Mouse (Mus musculus) thymus, adult 2 months (tissue): ENCODE results near the gene Pxt1. TPM values are rescaled to one million over a fixed set of nuclear protein-coding genes. Genes with fewer than 3 reads are reported as not detected.

Experiments used
- DNase-seq: peaks from one replicate; pipeline ENCODE4 v3.0.0; 2021
- H3K27ac ChIP-seq: fragments of 200-500 bp; 2 replicates; pipeline ENCODE4 v1.5.1; 2012; ENCODE audit warnings: low read length, control low read depth; ENCODE audit not compliant: control insufficient read depth, insufficient read depth
- H3K27me3 ChIP-seq: fragments of 200-500 bp; 2 replicates; pipeline ENCODE4 v1.6.1; 2012; ENCODE audit warnings: mild to moderate bottlenecking, low read length, moderate library complexity, mixed read lengths; ENCODE audit not compliant: control insufficient read depth, insufficient read depth
- H3K36me3 ChIP-seq: fragments of 200-500 bp; 2 replicates; pipeline ENCODE4 v1.6.1; 2012; ENCODE audit warnings: mild to moderate bottlenecking, low read length, moderate library complexity; ENCODE audit not compliant: control insufficient read depth, insufficient read depth
- H3K4me1 ChIP-seq: fragments of 200-500 bp; replicated peaks from 2 replicates; pipeline ENCODE4 v1.6.1; 2012; ENCODE audit warnings: low read length; ENCODE audit not compliant: control insufficient read depth, insufficient read depth
- H3K4me3 ChIP-seq: fragments of 200-500 bp; 2 replicates; pipeline ENCODE4 v1.5.1; 2012; ENCODE audit warnings: mild to moderate bottlenecking, low read length, control low read depth, moderate library complexity; ENCODE audit not compliant: control insufficient read depth, insufficient read depth
- CTCF ChIP-seq: fragments of 200-500 bp; IDR thresholded peaks from 2 replicates; pipeline ENCODE4 v1.5.1; 2012; ENCODE audit warnings: mild to moderate bottlenecking, control low read depth, low read length, moderate library complexity, borderline replicate concordance; ENCODE audit not compliant: control insufficient read depth, poor library complexity, insufficient read depth; ENCODE audit errors: extremely low read depth
- POLR2A ChIP-seq: fragments of 200-500 bp; IDR thresholded peaks from 2 replicates; pipeline ENCODE4 v1.6.1; 2012; ENCODE audit warnings: mild to moderate bottlenecking, low read length, control low read depth, moderate library complexity; ENCODE audit not compliant: control insufficient read depth, poor library complexity, insufficient read depth; ENCODE audit errors: extremely low read depth
- WGBS: fragments of 180-500 bp; shearing (Covaris S2); methylation state at CpG from one replicate; pipeline ENCODE4 v1.1.7; 2018; 5-methylcytosine and 5-hydroxymethylcytosine counted together
- polyA plus RNA-seq: library from polyadenylated mRNA; depleted of rRNA; stranded (reverse); fragments of >200 nt; gene quantifications from 2 replicates; pipeline ENCODE4 v1.2.3, GENCODE M21; 2012

Gene Pxt1
- polyA plus RNA-seq, 1 experiment, result 0.65 TPM

DNA sequence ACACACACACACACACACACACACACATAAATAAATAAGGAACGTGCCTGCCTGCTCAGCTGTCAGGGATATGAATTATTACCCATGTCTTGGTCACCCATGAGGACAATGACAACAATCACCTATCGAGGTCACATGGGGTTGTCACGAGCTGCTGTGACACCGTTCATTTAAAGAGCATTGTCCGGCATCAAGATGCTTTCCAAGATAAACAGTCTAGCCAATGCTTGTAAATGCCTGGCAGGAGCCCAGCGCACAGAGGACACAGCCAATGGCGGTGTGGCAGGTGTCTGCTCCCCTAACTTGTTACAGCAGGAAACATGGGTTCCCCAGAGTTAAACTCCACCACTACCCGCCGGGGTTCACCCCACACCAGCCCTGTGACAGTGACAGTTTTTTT lies 15.6 kb downstream of the Pxt1 start:
- Histone ChIP-seq H3K36me3 (no peaks in the 10 kb centered on the region), H3K4me3 (no peak overlapping the region), H3K27ac (no peak overlapping the region), H3K4me1 (peaks cover 9% of the 10 kb centered on the region), H3K27me3 (no peaks in the 10 kb centered on the region)
- no peak for TF ChIP-seq CTCF
- TF ChIP-seq POLR2A, result no peak
- DNase-seq, result no peak
- WGBS, result 70% methylated on average over 9 of the region's 9 CpGs

DNA sequence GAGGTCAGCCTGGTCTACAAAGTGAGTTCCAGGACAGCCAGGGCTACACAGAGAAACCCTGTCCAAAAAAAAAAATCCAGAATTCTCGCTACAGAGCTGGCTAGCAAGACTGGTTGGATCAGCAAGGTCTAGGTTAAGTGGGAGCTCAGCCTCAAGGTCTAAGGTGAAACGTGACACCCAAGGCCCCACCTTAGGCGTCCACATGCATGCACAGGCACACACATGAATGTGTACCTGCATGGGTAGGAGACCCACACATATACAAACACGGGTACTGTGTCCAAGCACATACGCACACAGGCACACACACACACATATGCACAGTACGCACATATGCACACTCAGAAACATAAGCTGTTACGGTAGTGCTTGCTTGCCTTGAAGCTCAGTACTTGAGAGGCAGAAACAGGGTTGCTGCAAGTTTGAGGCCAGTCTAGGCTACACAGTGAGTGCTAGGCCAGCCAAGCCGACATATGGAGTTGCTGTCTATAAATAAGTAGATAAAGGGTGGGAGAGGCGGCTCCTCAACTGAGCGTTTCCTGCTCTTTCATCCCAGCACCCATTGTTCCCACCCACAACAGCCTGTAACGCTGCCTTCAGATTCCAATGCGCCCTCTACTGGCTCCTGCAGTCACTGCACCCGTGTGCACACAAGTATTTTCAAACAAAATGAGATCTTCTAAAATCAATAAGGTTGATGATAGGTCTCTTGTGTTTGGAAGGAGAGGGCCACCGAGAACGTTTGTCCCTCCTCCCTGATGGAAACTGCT lies 16.6 kb downstream of the Pxt1 start:
- Histone ChIP-seq H3K27ac (no peak overlapping the region), H3K4me3 (no peak overlapping the region), H3K36me3 (no peaks in the 10 kb centered on the region), H3K27me3 (no peaks in the 10 kb centered on the region), H3K4me1 (peaks cover 9% of the 10 kb centered on the region)
- WGBS, result 42% methylated on average over 15 of the region's 15 CpGs
- peak; percentile 59 for DNase-seq
- TF ChIP-seq POLR2A (no peak), CTCF (peak; percentile 80)

DNA sequence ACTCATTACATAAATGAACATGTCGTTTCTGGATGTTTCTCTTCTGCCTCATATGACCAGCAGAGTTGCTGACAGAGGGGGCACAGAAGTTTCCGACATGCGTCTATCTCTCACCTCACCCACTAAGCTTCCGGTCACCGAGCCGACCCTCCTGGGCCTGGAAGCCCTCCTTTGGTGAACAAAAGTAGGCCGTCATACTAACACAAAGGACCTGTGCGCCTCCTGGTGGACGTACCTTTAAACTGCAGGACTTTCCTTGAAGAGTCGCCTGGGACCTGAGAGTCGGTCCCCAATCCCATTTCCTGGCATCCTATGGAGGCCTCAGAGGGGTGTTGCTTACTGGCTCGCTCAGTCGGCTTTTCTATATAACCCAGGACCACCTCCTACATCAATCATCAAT lies 17.3 kb downstream of the Pxt1 start:
- H3K27me3 ChIP-seq, result no peaks in the 10 kb centered on the region
- H3K4me1 ChIP-seq, result peaks cover 9% of the 10 kb centered on the region
- 10% methylated on average over 13 of the region's 13 CpGs for WGBS
- no peak overlapping the region for H3K27ac ChIP-seq
- TF ChIP-seq POLR2A (no peak), CTCF (peak; percentile 80; the same call in 1 of the 2 replicates)
- peak; percentile 79 for DNase-seq
- no peaks in the 10 kb centered on the region for H3K36me3 ChIP-seq
- no peak overlapping the region for H3K4me3 ChIP-seq

DNA sequence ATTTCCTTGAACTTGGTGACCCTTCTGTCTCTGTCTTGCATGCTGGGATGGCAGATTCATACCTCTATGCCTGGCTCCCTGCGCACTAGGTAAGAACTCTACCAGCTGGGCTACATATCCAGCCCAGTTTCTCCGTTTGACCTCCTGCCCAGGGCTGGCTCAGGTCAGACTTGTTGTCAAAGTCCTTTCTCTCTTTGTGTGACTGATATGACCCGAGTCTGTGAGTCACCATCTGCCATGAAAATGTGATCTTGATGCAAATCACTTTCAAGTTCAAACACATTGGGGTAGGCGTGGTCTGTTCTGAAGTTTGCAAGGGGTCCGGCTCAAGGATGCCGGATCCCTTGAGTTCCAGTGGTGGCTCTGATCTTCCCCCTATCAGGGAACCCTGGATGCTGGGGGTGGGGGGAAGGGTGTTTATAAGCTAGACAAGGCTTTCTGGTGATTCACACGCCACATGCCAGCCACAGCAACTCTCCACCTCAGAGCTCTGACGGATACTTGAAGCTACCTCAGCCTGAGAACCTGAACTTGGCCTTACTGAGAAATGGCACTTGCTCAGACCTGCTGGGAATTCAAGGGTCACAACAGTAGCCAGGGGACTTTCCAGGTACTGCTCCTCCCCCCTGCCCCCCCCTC lies 18.6 kb downstream of the Pxt1 start:
- H3K27ac ChIP-seq, result peak overlapping the region; percentile 38; the same call in 1 of the 2 replicates
- 90% methylated on average over 8 of the region's 8 CpGs for WGBS
- H3K27me3 ChIP-seq, result no peaks in the 10 kb centered on the region
- DNase-seq, result no peak
- H3K36me3 ChIP-seq, result no peaks in the 10 kb centered on the region
- H3K4me3 ChIP-seq, result no peak overlapping the region
- TF ChIP-seq CTCF (no peak), POLR2A (no peak)
- peaks cover 9% of the 10 kb centered on the region for H3K4me1 ChIP-seq

DNA sequence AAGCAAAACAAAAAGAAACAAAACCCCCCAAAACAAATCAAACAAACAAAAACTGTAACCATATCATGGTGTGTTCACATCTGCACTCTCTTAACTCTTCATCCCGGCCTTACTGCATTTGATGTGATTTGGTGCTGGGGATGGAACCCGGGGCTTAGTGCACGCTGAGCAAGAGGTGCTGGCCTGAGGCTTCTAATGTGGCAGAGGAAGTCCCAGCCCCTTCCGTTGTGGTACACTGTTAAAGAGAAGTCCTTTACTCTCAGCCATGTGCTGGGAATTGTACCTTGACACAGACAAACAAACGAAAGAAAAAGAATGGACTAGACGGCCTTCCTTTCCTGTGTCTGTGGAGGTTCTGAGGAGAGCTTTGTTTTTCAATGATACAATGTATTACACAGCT lies 21.5 kb downstream of the Pxt1 start:
- TF ChIP-seq CTCF, result no peak
- no peak for TF ChIP-seq POLR2A
- no peak overlapping the region for H3K27ac ChIP-seq
- no peaks in the 10 kb centered on the region for H3K27me3 ChIP-seq
- DNase-seq, result no peak
- H3K4me3 ChIP-seq, result no peak overlapping the region
- WGBS, result 7% methylated on average over 6 of the region's 6 CpGs
- H3K4me1 ChIP-seq, result peaks cover 7% of the 10 kb centered on the region
- H3K36me3 ChIP-seq, result no peaks in the 10 kb centered on the region

DNA sequence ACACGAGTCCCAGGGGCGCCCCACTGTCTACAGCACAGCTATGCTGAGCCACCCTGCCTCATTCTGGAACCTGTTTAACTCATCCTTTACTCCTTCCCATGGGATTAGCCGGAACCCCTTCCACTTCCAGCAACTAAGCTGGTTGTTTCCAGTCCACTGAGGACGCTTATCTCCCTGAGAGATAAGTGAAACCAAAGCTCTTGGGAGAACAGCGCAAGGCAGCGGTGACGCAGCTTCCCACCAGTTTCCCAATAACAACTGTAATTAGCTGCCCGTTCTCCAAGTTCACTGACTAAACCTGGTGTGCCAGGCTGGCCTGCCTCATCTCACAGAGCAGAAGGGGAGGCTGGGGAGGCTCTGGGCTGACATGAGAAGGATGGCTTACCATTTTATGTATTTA lies 22.6 kb downstream of the Pxt1 start:
- peaks cover under 1% of the 10 kb centered on the region; the same call in 1 of the 2 replicates for H3K4me1 ChIP-seq
- WGBS, result 95% methylated on average over 8 of the region's 8 CpGs
- H3K27me3 ChIP-seq, result no peaks in the 10 kb centered on the region
- H3K4me3 ChIP-seq, result no peak overlapping the region
- no peaks in the 10 kb centered on the region for H3K36me3 ChIP-seq
- H3K27ac ChIP-seq, result no peak overlapping the region
- no peak for DNase-seq
- TF ChIP-seq CTCF, result no peak
- no peak for TF ChIP-seq POLR2A
